Mouse (Mus musculus) 3T3-L1 (cell line): Measurements from ENCODE around the gene Cog6.
A peak's percentile ranks its signal among the peaks of the same experiment; 100 is the strongest.

Experiments
- DNase-seq: peaks from one replicate; pipeline ENCODE4 v3.0.0-alpha.2; 2015; ENCODE audit warnings: low read depth, low spot score

Gene Cog6

DNA sequence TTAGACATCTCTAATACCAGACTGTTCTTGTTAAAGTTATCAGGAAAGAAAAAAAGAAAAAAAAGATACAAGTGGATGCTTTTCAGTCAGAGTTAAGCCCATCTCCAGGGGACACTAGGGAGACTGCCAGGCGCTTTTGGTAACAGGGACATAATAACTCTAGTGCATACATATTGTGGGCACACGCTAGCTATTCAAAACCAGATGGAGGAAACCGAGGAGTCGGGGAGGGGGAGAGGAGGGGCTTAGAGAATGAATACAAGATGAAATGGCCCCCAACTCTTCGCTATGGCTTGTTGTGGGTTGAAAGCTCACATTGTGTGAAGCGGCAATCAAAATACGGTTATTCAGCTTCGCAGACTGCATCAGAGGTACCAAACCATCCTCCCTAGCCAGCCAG lies 53.6 kb downstream of the Cog6 start:
- no peak for DNase-seq

GRCm38 (mm10) chr3:52962391-52962790 lies 54.6 kb downstream of the Cog6 start:
- no peak for DNase-seq

- peak; percentile 19 for DNase-seq
Measured at GRCm38 (mm10) chr3:52961661-52962060, 55.4 kb downstream of the Cog6 start.

GRCm38 (mm10) chr3:52960951-52961350 lies 56.1 kb downstream of the Cog6 start:
- DNase-seq = no peak

DNA sequence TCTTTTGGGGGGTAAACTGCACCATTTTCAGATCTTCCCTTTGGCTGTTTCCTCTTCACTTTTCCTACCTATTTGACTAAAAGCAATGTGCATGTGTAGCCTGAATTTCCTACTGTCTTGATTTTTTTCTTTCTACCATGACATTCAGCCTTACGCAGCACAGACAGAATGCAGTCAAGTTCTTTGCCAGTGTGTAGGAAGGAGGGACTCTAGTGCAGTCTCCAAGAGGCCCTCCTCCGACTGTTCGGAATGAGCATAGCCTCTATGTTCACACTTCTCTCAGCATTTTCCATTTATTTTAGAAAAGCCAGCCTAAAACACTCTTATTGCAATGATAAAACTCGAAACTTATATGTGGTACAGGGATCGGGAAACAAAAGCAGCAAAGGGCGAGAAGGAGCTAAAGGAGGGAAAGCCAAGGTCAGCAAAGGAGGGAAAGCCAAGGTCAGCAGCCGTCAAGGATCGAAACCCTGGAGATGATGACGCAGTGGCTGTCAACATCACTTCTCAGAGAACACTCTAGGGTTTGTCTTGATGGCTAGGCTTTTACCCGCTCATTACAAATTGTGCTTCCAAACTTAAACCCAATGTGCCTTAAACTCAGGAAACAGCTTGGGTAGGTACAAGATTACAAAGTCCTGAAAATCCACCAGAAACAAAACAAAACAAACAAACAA lies 58.5 kb downstream of the Cog6 start:
- DNase-seq = no peak

DNA sequence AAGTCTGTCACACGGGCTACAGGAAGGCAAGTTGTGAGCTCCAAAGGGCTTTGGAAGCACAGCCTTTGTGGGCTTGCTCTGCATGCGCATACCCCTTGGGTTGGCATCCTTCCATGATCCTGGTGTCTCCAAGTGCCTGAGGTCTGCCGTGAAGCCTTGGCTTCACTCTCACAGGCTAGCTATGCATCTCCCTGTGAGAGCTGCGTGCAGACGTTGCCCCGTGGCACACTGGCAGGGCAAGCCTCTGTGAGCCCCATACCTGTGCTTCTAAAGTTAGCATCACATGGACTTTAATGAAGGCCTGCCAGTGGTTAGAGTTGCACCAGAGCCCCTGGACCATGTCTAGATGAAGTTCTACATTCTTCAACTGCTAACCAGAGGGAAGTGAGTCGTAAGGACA lies 59.2 kb downstream of the Cog6 start:
- DNase-seq = no peak

DNA sequence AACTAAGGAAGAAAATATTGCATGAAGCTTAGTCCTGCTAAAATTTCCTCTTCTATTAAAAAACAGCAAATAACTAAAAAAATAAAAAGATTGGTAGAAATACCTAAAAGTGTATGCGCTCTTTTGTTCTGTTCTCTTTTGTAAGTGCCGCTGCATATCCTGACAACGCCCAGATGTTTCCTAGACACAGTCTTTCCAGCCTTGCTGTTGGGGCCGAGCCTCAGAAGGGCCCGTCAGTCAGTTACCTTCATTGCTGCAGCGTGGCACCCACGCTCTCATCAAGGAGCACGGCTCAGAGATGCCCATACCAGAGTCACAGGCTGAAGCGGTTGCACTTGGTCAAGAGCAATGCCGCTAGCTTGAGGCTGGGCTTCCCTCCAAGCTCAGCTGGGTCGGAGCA lies 60.8 kb downstream of the Cog6 start:
- no peak for DNase-seq

DNA sequence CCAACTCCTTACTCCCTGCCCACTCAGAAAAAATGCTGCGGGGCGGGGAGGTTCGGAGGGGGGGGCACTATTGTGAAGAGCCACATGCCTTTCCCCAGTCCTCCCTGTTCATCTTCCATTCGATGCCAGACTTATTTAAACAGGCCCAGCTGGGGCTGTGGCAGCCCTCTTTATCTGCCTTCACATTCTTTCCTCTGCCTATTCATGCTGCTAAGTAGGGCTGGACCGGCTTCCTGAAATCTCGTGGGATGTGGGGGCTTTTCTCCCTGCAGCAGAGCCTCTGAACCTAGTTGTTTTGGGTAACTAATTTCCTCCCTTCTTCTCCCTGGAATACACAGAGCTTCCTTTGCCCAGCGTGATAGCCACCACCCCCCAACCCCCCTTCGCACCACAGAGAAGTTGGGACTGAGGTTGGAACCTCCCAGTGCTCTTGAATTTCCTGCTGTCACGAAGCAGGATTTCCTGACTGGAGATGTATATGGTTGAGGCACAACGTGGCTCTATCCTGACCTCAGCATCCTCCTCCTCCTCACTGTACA lies 61.5 kb downstream of the Cog6 start:
- DNase-seq = no peak

GRCm38 (mm10) chr3:52954656-52955055 lies 62.4 kb downstream of the Cog6 start:
- DNase-seq = no peak

DNA sequence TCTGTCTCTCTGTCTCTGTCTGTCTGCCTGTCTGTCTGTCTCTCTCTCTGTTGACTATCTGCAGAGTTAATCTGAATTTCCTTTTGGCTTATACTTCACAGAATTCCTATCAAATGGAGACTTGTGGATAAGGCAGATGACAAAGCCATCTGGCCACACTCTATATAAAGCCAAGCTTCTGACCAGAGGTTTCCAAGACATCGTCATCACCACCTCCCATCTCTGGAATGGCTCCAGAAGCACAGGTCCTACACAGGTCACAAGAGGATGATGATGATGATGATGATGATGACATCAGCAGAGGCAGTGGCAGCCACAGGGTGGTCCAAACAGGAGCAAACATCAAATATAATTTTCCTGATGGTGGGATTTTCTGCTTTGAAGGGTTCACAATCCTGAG lies 63.2 kb downstream of the Cog6 start:
- DNase-seq = no peak

DNA sequence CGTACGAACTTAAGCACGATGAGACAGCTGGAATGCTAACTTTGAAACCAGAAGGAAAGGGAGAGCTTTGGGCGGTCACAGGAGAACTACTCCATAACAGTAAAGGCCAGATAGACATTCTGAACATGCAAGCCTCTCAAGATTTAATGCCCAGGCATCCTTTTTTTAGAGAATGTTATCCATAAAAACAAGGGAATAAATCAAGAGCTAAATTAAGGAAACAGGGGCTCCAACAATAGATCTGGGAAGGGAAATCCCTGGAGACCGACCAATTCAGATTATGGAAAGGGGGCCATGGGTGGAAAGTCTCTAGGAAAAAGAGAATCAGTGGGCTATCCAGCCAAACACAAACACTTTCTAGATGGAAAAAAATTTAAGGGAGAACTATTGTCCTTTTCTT lies 68.2 kb downstream of the Cog6 start:
- no peak for DNase-seq

GRCm38 (mm10) chr3:52947444-52947843 lies 69.6 kb downstream of the Cog6 start:
- no peak for DNase-seq

DNA sequence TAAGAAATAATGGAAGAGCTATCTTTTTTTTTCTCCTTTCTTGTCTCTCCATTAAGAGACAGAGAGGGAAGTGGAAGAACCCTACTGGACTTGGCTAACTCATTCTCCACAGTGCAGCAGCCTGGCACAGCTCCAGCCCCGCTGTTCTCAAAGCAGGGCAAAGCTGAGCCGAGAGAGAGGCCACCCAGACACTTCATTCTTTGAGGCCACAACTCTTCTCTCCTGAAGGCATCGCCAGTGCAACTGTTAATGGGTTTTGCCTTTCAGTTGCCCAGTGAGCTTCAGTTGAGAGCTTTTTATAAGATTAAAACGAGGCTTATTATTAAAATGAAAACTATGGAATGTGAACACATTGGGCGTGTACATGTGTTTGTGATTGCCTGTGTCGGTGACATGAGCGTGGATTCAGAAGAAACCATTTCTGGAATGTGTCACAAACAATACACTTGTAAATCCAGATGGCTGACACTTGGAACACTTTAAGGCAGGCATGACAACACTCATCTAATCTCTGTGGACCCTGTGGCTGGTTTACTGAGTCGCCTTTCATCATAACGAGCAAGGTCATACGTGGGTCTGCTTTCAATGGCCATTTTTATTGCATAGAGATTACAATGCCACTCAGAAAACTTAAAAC lies 76.1 kb downstream of the Cog6 start:
- peak; percentile 20 for DNase-seq

DNA sequence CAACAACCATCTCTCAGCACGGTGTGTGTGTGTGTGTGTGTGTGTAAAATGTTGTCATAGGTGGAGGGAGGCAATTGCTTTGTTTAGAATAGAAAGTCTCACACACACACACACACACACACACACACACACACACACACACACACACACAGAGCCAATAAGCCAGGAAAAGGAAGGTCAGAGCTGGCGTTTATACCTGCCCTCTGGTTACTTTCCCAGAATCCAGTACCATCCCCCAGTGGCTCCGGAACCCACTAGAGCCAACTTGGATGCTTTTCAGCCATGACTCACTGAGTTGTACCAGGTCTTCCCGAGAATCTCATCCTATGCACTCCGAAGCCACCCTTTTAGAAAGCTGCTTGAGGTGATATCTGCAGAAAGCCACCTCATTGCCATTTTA lies 78.6 kb downstream of the Cog6 start:
- DNase-seq = peak; percentile 79

- peak; percentile 15 for DNase-seq
Measured at GRCm38 (mm10) chr3:52937739-52938306, 79.2 kb downstream of the Cog6 start.

- DNase-seq = no peak
Measured at GRCm38 (mm10) chr3:52931956-52932355, 85.1 kb downstream of the Cog6 start.
